Mouse (Mus musculus) midbrain, embryonic 10.5 days (tissue): Measurements from ENCODE around the gene Trp53rka. TPM values are rescaled to one million over a fixed set of nuclear protein-coding genes. Genes with fewer than 3 reads are reported as not detected.

Experiments used
- DNase-seq: peaks from one replicate; pipeline ENCODE4 v3.0.0-alpha.2; 2017; ENCODE audit warnings: low spot score
- H3K27ac ChIP-seq: fragments of 300-500 bp; sonication (generic); replicated peaks from 2 replicates; pipeline ENCODE4 v1.5.1; 2016; ENCODE audit warnings: mild to moderate bottlenecking
- H3K27me3 ChIP-seq: fragments of 300-500 bp; sonication (generic); 2 replicates; pipeline ENCODE4 v1.6.1; 2016; ENCODE audit warnings: low read depth, mild to moderate bottlenecking; ENCODE audit not compliant: poor library complexity, severe bottlenecking
- H3K36me3 ChIP-seq: fragments of 300-500 bp; sonication (generic); 2 replicates; pipeline ENCODE4 v1.6.1; 2016; ENCODE audit warnings: mild to moderate bottlenecking, moderate library complexity
- H3K4me1 ChIP-seq: fragments of 300-500 bp; sonication (generic); 2 replicates; pipeline ENCODE4 v1.6.1; 2016
- H3K4me3 ChIP-seq: fragments of 300-500 bp; sonication (generic); 2 replicates; pipeline ENCODE4 v1.5.1; 2016; ENCODE audit warnings: mild to moderate bottlenecking, moderate library complexity
- H3K9me3 ChIP-seq: fragments of 300-500 bp; sonication (generic); replicated peaks from 2 replicates; pipeline ENCODE4 v1.6.1; 2016; ENCODE audit warnings: mild to moderate bottlenecking
- WGBS: fragments of 180-500 bp; shearing (Covaris S2); methylation state at CpG from one replicate; pipeline ENCODE4 v1.1.7; 2016; 5-methylcytosine and 5-hydroxymethylcytosine counted together
- polyA plus RNA-seq: library from polyadenylated mRNA; unstranded; fragments of >200 nt; fragmentation: Nextera tagmentation; extraction: Ambion mirVana; gene quantifications from 2 replicates; pipeline ENCODE4 v1.2.1, GENCODE M21; 2016

Trp53rka gene
- polyA plus RNA-seq, 1 experiment from 2014 or later = 56.9 TPM

DNA sequence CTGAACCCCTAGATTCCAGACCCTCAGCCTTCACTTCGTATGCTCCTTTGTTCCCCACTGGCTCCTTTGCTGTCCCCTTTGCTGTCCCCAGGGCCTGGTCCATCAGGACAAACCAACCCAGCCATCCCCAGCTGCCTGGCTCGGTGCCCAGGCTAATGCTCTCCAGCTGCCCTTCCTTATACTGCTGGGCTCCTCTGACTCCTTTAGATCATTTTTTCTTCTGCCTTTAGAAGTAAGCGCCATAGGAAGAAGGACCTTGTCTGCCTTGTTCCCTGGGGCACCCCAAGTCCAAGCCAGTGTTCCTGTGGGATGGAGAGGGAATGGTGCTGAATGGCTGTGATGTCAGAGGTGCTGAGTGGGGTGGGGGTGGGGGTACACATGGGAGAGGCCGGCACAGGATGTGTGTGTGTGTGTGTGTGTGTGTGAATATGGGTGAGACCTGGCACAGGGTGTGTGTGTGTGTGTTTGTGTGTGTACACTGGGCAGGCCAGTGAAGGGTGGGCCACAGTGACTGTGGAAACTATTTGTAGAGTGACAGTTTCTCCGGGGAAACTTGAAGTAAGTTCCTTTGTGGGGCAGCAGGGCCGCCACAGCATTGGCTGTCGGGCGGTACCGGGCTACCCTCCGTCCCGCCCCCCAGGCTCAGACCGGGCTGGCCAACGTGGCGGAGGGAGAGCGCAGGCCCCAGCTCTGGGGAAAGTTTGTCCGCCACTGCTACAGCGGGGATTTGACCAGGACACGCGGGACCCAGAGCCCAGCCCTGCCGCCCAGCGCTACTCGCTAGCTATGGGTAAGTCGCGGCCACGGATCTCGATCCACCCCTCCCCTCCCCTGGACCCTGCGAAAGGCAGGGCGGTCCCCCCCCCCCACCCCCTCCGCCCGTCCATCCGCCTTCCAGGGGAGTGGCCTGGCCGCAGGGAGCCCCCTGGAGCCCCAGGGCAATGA, 10.4 kb upstream of the Trp53rka start, which contains the start of gene Slc2a10:
Gene Slc2a10, plus strand, starts transcription at position 529 of the 945 bp plus-strand sequence.
- no peaks in the 10 kb centered on the region for H3K9me3 ChIP-seq
- H3K27me3 ChIP-seq = peaks cover 31% of the 10 kb centered on the region
- peak within 1 kb of the TSS; percentile 64 for H3K4me3 ChIP-seq
- peak within 1 kb of the TSS; percentile 88 for H3K27ac ChIP-seq
- 6% methylated on average over 32 of the region's 32 CpGs for WGBS
- H3K36me3 ChIP-seq = no peaks in the 10 kb centered on the region
- peak; percentile 55 for DNase-seq
- peaks cover 20% of the 10 kb centered on the region for H3K4me1 ChIP-seq

DNA sequence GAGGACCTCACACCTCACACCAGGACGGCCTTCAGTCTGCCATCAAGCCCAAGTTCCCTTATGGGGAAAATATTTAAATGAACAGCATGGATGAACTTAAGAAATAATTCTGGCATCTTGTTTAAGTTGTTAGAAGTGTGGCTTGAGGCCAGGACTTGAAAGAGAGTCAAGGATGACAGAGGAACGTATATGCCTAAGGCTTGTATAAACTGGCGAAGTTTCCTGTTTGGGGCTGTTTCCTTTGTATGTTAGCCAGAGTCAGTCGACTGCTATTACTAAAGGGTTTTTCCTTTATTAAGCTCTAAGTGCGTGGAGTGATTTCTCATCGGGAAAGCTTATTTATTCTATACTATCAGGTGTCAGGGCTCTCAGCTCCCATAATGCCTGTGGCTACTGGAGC, 5.7 kb upstream of the Trp53rka start:
- H3K27ac ChIP-seq = no peak overlapping the region
- WGBS = 83% methylated on average over 6 of the region's 6 CpGs
- H3K4me1 ChIP-seq = peaks cover 24% of the 10 kb centered on the region
- no peak overlapping the region for H3K4me3 ChIP-seq
- no peak for DNase-seq
- H3K27me3 ChIP-seq = peaks cover 9% of the 10 kb centered on the region
- no peaks in the 10 kb centered on the region for H3K36me3 ChIP-seq
- no peaks in the 10 kb centered on the region for H3K9me3 ChIP-seq

DNA sequence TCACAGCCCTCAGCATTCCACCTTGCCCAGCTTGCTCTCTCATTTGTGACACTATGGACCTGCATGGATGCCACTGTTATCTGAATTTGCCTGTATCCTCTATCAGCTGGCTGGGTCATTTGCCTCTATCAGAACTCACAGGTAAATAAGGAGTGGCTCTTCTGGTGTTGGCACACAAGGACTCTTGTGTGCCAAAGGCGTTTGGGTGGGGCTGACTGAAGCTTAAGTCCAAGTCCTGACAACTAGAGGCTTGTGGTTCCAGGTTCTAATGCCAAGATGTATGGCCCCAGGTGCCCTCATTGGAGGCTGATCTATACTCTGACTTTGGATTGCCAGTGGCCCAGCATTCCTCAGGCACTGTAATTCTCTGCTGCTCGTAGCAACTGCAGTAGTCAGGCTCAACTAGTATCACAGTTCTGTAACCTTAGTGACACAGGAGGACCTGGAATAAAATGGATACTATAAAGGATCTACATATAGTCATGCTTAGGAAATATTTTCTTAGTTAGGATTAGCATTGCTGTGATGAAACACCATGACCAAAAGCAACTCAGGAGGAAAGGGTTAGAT, 4.7 kb upstream of the Trp53rka start:
- Histone ChIP-seq H3K4me1 (peaks cover 21% of the 10 kb centered on the region), H3K36me3 (no peaks in the 10 kb centered on the region), H3K4me3 (no peak overlapping the region), H3K27me3 (peaks cover 5% of the 10 kb centered on the region), H3K9me3 (no peaks in the 10 kb centered on the region), H3K27ac (no peak overlapping the region)
- no peak for DNase-seq
- WGBS = 78% methylated on average over 2 of the region's 2 CpGs

DNA sequence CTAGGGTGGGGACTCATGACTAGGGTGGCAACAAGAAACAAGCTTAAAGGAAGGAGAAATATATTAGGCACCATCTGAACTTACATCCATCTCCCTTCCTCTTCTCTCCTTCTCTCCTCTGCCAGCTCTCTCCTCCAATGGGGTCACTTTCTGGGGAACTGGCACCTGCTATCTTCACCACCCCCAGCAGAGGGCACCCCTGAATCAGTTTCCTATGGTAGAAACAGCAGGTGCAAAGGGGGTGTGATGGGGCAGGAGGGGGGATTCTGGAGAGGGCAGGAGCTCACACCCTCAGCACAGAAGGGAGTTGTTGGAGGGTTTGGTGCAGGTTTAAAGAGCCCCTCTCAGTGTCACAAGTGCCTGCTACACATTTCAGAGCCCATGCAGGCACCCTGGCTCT, 3.1 kb upstream of the Trp53rka start:
- Histone ChIP-seq H3K4me3 (no peak overlapping the region), H3K27me3 (no peaks in the 10 kb centered on the region), H3K27ac (peak overlapping the region; percentile 28; the same call in 1 of the 2 replicates), H3K36me3 (no peaks in the 10 kb centered on the region), H3K9me3 (no peaks in the 10 kb centered on the region), H3K4me1 (peaks cover 31% of the 10 kb centered on the region)
- peak; percentile 43 for DNase-seq

DNA sequence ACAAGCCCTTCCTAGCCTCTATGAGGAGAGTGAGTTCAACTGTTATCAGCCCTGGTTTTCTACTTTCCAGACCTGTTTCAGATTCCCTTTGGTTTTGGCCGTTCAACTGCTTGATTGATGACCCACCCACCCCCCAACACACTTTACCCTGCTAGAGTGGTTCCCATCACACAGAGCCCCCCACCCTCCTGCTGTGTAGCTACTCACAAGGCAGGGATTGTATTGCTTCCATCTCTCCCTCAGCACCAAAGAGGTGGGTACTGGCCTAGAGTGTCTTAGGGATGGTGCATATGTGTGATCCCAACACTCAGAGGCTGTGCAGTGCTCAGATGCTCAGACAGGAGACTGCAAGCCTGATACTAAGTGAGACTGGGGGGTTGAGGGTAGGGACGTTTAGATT, 1.4 kb upstream of the Trp53rka start:
- WGBS = 62% methylated on average over 2 of the region's 2 CpGs
- DNase-seq = no peak
- H3K9me3 ChIP-seq = no peaks in the 10 kb centered on the region
- H3K27me3 ChIP-seq = no peaks in the 10 kb centered on the region
- peak overlapping the region; percentile 90 for H3K27ac ChIP-seq
- H3K4me1 ChIP-seq = peaks cover 31% of the 10 kb centered on the region
- peak overlapping the region; percentile 83; the same call in 1 of the 2 replicates for H3K4me3 ChIP-seq
- peaks cover 15% of the 10 kb centered on the region for H3K36me3 ChIP-seq

DNA sequence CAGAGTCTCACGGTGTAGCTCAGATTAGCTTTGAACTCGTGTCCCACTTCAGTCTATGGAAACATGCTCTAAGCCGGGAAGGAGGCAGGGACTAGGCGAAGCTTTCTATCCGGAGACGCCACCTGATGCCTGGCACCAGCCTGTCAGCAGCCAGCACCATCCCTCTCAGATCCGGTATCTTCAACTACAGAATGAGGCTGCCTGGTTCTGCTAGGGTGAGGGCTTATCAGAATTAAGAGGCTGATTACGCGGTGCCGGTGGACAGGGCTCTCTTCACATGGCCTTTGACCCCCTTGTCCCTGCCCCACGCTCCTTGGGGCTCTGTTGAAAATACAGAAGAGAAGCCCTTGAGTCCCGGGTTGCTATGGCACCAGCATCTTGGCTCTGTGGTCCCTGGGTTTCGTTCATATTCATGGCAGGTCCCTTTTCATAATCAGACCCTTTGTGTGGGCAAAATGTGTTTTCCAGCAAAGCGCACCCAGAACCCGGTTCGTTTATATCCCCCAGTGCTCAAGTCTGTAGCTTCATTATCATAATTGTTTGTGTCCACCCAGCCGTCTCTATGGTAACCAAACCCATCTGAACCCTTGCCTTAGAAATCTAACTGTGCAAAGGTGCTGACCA, 575 bp upstream of the Trp53rka start:
- no peaks in the 10 kb centered on the region for H3K9me3 ChIP-seq
- 11% methylated on average over 17 of the region's 17 CpGs for WGBS
- no peaks in the 10 kb centered on the region for H3K27me3 ChIP-seq
- peak overlapping the region; percentile 83 for H3K4me3 ChIP-seq
- peaks cover 22% of the 10 kb centered on the region for H3K36me3 ChIP-seq
- H3K27ac ChIP-seq = peak overlapping the region; percentile 90
- peak; percentile 65 for DNase-seq
- peaks cover 31% of the 10 kb centered on the region for H3K4me1 ChIP-seq

DNA sequence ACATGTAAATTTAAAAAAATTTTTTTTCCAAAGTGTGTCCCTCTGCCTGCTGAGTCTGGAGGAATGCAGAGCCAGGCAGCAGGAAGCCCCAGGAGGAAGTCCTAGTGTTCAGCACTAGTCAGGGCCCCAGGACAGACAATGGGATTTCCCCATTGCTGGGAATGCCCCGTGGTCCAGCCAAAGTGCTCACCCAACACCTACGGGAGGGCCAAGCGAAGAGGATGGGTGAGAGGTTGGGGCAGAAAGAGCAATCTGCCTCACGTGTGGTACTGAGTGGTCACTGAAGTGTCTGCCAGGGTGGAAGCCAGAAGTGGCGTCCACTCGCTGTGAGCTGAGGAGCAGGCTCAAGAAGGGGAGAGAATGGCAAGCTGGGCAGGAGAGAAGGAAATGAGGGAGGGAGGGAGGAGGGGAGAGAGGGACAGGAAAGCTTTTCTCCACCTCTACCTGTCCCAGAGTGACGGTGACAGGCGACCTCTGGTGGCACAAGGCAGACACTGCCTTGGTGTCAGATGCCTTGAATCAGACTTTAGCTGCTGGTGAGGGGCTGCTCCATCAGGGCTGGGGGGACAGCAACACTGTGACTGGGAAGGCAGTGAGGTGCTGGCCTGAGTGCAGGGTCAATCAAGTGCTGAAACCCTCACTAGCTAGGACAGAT, 6.1 kb downstream of the Trp53rka start:
- DNase-seq = peak; percentile 66
- Histone ChIP-seq H3K4me1 (peaks cover 24% of the 10 kb centered on the region), H3K36me3 (peaks cover 31% of the 10 kb centered on the region), H3K9me3 (no peaks in the 10 kb centered on the region), H3K27ac (no peak overlapping the region), H3K27me3 (no peaks in the 10 kb centered on the region), H3K4me3 (no peak overlapping the region)
- 27% methylated on average over 8 of the region's 8 CpGs for WGBS

DNA sequence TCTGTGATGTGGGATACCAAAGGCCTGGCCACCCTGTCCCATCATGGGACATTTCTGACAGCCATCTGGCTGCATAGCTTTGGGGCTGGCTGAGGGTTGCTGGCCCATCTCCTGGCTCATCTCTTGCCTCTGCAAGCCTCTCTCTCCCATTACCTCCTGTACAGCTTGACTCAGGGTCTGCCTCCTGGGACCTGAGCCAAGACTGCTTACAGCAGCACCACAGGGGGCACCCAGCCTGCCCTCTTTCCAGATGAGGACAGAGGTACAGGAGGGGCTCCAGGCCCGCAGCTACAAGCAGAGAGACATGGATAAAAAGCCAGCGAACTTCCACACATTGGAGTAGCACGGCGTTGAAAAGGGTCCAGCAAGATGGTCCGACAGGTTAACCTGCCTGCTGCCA, 6.7 kb downstream of the Trp53rka start:
- no peaks in the 10 kb centered on the region for H3K27me3 ChIP-seq
- H3K9me3 ChIP-seq = no peaks in the 10 kb centered on the region
- H3K4me3 ChIP-seq = no peak overlapping the region
- H3K4me1 ChIP-seq = peaks cover 23% of the 10 kb centered on the region
- peaks cover 31% of the 10 kb centered on the region for H3K36me3 ChIP-seq
- no peak overlapping the region for H3K27ac ChIP-seq
- WGBS = 86% methylated on average over 5 of the region's 5 CpGs
- DNase-seq = no peak

DNA sequence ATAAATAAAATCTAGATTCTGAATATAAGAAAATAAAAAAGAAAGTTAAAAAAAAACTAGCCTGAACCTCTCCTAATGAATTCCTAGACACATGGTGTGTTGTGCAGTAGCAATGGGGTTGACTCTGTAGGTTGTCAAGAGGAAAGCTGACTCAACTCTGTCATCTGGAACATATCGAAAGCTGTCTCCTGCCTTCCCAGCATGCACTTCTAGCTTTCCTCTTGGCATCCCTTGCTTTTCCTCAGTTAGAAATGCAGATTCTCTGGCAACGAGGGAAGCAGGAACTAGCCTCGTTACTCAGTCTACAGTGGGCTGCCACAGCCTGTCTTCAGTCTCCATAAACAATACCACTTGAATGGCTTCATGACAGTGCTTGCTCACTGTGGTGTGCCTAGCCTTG, 7.3 kb downstream of the Trp53rka start:
- peaks cover 29% of the 10 kb centered on the region for H3K36me3 ChIP-seq

DNA sequence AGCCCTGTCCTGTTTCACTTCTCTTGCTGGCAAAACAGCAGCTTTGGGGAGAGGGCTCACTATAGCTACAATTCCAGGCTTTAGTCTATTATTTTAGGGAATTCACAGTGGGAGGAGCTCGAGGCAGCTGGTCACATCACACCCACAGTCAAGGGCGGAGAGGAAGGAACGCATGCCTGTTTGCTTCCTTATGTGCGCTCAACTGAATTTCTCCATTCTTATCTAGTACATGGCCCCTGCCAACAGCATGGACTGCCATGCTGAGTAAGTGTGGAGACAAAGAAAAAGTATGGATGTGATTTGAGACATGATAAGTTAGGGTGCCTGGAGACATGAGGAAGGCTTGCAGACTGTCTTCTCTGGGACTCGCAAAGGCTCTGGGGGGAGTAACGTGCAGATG, 9.0 kb downstream of the Trp53rka start:
- no peak for DNase-seq
- Histone ChIP-seq H3K27ac (no peak overlapping the region), H3K27me3 (no peaks in the 10 kb centered on the region), H3K9me3 (no peaks in the 10 kb centered on the region), H3K36me3 (peaks cover 13% of the 10 kb centered on the region), H3K4me1 (peaks cover 23% of the 10 kb centered on the region), H3K4me3 (no peak overlapping the region)
- 75% methylated on average over 6 of the region's 6 CpGs for WGBS

More for the DNA sequence above, 7.3 kb downstream of the Trp53rka start:
- no peak for DNase-seq
- Histone ChIP-seq H3K9me3 (no peaks in the 10 kb centered on the region), H3K27ac (no peak overlapping the region), H3K27me3 (no peaks in the 10 kb centered on the region), H3K4me1 (peaks cover 23% of the 10 kb centered on the region), H3K4me3 (no peak overlapping the region)
- WGBS = 87% methylated on average over 3 of the region's 3 CpGs

DNA sequence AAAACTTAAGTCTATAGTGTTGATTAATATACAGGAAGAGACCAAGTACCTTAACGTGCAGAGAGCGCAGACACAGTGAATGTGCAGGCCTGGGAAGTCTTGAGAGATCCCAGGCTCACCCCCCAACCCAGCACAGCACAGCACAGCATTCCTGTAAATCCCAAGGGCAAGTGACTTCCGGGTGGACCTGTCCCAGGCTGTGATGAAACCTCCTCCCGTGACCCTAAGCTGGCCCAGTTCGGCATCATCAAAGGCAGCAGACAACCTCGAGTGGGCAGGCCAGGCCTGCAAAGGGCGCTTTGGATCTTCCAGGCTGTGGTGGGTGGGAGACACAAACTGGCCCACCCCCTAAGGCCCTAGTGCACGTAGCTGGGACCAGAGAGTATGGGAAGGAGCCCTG, 11.1 kb downstream of the Trp53rka start:
- no peak for DNase-seq
- no peaks in the 10 kb centered on the region for H3K27me3 ChIP-seq
- H3K36me3 ChIP-seq = no peaks in the 10 kb centered on the region
- whole genome bisulfite sequencing = 59% methylated on average over 8 of the region's 8 CpGs
- H3K27ac ChIP-seq = 0 out of 2 replicates have a peak overlapping the region, but pooled peaks have one; percentile 42
- peaks cover 20% of the 10 kb centered on the region for H3K4me1 ChIP-seq
- no peak overlapping the region for H3K4me3 ChIP-seq
- no peaks in the 10 kb centered on the region for H3K9me3 ChIP-seq

DNA sequence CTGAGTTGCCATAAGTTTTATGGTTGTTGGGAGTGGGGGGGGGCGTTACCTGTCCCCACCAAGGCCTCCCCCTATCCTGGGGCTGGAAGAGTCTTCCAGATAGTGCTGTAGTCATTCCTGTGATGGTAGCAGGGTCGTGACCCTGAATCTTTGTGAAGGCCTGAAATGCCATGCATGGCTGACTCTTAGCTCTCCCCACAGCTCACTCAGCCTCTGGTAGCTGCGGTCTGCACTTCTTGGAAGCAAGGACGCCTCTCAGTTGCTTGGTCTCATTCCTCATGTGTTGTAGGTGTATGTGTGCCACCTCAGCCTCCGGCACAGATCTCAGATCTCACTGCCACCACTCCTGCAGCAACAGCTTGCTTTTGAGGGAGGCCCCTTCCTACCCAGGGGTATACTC, 17.3 kb downstream of the Trp53rka start:
- Histone ChIP-seq H3K4me1 (peaks cover 31% of the 10 kb centered on the region), H3K27me3 (peaks cover 40% of the 10 kb centered on the region), H3K9me3 (no peaks in the 10 kb centered on the region), H3K36me3 (no peaks in the 10 kb centered on the region), H3K4me3 (no peak overlapping the region), H3K27ac (peak overlapping the region; percentile 52; the same call in 1 of the 2 replicates)
- DNase-seq = no peak
- 59% methylated on average over 5 of the region's 5 CpGs for WGBS
